Mouse (Mus musculus): Measurements from ENCODE around the gene Chst8.

The Chst8 gene

DNA sequence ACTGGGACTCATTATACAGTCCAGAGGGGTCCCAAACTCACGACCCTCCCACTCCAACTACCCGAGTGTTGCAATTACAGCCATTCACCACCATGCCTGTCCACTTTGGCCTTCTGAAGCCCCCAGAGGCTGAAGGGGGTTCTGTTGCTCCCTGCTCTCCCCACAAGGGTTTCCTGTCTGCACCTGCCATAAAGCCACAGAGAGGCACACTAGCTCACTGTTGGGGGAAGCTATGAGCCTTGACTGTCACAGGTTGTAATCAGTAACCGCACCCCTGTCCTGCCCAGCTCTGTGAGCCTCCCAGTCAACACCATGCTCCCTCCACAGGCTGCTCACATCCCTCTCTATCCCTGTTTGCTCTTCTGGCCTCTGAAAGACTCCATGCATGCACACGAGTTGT lies 64.0 kb downstream of the Chst8 start:
- DNase-seq = no peak

DNA sequence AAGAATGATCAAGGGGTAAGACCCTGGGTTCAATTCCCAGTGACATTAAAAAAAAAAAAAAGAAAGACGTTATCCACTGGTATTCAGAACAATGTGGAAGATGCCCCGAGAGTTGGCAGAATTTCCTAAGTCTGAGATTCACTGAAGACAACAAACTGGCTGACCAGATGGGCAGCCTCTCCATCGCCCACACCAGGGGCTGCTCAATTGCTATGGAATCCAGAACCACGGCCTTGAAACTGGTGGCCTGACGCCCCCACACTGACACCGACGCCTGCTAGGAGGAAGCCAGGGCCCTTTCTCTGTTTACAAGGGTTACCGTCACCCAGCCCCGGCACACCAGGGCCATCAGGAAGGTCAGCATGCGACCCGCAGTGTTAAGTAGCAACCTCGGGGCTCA lies 64.8 kb downstream of the Chst8 start:
- no peak for DNase-seq

DNA sequence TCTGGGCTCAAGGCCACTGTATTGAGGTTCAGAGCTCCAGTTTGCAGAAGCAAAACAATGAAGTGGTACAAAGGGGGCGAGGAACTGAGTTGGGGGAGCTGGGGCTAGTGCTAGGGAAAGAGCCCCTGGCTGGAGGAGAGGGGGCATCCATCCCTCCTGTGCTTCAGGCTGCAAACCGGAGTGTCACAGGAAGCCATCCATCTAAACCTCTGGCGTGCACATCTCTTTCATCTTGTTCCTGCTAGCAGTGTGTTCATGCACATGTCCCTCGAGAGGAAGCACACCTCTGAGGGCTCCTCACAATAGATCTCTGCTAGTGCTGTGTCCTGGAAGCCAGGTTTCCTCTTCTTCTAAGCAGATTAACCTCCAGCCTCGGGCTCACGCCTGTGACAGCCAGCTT lies 65.9 kb downstream of the Chst8 start:
- no peak for DNase-seq

- DNase-seq = no peak
Measured at GRCm38 (mm10) chr7:34746165-34746564, 66.3 kb downstream of the Chst8 start.

GRCm38 (mm10) chr7:34745426-34745825 lies 67.1 kb downstream of the Chst8 start:
- DNase-seq = no peak

DNA sequence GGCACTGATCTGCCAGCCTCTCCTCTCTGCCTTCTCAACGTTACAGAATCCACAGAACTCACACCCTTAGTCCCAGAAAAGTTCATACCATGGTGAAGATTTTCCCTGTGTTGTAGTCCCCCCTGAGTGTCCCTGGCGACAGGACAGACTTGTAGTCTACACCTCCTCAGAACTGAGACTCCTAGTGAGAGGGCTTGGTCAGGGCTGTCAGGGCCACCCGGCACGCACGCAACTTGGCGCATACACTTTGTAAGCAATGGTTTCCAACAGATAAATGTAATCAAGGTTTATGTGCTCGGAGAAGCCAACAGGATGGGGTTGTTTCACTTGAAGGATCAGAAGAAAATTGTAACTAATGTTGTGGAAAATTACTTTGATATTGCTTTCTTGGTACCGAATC lies 67.5 kb downstream of the Chst8 start:
- no peak for DNase-seq

DNA sequence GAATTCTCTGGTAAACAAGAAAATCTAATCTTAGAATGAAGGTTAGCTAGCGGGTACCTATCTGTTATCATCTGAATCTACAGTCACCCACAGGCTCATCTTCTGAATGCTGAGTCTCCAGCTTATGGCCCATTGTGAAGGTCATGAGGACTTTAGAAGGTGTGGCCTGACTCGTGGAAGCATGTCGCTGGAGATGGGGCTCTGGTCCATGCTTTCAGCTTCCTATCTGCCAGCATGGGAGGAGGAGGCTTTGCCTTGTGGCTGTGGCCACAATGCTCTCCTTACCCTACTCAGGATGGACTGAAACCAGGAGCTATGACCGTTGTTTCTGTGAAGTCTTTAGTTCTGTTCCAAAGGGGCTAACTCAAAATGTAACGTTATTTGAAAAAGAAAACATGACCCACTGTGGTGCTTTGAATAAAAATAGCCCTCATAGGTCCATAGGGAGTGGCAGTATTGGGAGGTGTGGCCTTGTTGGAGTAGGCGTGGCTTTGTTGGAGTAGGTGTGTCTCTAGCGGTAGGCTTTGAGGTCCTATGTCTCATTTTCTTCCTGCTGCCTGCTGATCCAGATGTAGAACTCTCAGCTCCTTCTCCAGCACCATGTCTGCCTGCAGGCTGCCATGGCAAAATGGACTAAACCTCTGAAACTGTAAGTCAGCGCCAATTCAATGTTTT lies 69.0 kb downstream of the Chst8 start:
- DNase-seq = no peak

DNA sequence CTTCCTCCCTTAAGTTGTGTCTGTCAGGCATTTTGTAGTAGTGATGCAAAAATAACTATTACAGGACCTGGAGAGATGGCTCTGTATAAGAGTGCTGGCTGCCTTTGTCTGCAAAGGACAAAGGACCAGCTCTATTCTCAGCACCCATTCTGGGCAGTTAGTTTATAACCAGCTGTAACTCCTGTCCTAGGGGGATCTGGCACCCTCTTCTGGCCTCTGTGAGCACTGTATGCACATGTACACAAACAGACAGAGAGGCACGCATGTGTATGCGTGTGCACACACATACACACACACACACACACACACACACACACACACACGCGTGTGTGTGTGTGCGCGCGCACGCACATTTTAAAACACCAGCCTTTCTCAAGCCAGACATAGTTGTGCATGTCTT lies 73.1 kb downstream of the Chst8 start:
- no peak for DNase-seq

DNA sequence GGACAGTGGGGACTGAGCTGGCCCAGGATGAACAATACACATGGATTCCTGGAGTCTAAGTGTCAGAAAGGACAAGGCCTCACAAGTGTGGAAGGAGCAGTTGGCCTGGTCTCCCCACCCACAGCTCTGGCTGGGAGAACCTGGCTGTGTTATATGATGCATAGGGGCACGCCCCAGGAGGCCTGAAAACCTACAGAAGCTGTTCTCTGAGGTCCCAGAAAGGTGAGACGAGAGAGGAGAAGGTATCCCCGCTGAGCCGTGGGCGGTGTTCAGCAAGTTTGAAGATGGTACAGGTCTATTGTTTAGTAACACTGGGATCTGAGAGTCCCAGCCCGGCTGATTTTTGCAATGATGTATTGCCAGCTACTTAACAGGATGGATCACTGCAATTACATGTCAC lies 75.3 kb downstream of the Chst8 start:
- no peak for DNase-seq

DNA sequence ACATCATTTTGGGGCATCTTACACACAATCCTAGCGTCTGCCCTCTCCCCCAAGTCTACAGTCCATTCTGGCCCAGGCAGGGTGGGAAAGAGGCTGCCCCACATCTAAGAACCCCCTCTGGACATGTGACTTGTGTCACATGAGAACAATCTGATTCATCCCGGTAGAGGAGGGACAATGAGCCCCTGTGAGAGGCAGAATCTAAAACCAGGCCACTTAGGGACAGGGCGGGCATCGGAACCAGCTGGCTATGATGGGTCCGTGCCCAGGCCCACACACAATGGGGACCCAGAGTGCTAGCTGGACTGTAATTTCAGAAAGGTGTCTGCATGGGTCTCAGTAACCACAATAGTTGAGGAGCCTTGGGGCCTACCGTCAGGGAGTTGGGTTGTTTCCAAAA lies 78.2 kb downstream of the Chst8 start:
- DNase-seq = no peak

DNA sequence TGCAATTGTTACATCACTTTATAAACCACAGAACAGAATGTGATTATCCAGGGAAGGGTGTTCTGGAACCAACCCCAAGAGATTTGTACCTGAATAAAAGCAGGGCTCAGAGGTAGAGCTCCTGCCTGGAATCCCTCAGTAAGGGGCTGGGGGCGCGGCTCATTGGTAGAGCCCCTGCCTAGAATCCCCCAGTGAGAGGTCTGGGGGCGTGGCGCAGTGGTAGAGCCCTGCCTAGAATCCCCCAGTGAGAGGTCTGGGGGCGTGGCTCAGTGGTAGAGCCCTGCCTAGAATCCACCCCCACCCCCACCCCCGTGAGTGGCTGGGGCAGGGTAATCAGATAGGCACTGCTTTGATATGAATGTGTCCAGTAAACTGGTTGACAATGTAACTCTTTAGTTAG lies 83.6 kb downstream of the Chst8 start:
- DNase-seq = no peak

DNA sequence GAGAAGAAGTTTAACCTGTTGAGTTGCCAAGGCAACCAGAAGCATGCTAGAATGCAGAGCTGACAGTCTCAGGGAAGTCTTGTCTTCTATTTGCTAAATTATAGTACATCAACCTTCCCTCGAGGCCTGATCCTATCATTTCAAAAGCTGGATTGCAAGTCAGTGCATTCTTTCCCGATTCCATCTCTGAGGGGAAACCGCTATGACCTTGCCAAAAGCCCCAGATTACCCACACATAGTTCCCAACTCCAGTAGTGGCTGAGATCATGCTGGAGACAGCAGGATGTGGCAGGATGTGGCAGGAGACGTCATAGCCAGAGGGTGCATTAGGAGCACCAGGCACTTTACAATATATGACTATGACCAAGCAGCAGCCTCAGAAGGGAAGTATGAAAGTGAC lies 87.3 kb downstream of the Chst8 start:
- DNase-seq = no peak

DNA sequence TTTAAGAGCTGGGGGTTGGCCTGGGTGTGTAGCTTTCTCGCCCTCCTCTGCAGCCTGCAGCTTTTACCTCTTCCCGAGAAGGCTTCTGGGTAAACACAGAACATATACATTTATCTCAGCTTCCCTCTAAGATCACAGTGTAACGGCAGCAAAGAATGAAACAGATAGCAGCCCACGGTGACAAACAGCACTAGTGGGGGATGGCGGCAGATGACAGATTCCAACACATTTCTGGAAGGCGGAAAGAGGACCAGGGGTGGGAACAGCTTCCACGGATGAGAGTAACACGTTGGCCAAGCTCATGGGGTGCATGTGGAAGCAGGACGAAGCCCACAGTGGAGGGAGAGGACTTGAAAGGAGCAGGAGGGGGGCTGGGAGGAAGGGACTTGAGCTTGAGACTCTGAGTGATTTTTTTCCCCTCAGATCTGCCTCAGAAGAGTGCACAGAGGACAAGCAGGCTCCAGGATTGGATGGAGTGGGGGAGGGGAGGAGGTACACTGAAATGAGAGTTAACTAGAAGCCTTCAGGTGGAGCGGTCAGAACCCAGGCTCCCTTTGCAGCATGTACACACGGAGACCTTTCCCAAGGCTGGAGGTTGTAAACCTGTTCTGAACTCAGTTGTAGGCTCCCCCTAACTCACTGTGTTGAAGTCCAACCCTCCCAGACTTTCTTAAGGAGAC lies 89.8 kb downstream of the Chst8 start:
- no peak for DNase-seq

DNA sequence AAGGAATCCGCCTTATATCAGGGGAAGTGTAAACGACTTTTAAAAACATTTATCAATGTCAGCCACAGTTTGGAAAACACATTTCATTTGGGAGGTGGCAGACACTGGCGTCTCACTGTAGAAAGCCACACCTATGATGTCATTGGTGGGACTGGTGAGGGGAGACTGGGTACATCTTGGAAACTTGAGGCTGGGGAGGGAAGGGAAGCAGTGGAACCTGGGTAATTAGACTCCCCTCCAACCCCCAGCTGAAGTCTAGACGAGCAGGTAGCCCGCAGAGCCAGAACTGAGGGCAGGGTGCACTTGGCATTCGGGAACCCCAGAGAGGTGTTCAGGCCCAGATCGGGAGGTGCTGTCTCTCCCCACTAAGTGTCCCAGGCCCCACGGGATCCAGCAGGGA lies 90.4 kb downstream of the Chst8 start:
- no peak for DNase-seq

DNA sequence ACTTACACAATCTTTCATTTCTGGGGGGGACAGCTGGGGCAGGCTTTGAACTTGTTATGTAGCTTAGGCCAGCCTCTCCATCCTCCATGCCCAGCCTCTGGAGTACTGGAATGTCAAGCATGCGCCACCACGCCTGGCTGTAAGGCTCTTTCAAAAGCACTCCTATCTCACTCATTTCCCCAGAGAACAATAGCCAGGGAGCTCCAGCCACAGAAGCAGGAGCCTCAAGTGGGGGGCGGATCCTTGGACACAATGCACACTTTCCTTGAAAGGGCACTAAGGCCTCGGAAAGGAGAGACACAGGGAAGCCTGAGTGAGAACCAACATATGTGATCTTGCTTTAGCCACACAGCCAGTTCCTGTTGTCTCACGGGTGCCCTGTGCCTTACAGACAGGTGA lies 90.9 kb downstream of the Chst8 start:
- no peak for DNase-seq

DNA sequence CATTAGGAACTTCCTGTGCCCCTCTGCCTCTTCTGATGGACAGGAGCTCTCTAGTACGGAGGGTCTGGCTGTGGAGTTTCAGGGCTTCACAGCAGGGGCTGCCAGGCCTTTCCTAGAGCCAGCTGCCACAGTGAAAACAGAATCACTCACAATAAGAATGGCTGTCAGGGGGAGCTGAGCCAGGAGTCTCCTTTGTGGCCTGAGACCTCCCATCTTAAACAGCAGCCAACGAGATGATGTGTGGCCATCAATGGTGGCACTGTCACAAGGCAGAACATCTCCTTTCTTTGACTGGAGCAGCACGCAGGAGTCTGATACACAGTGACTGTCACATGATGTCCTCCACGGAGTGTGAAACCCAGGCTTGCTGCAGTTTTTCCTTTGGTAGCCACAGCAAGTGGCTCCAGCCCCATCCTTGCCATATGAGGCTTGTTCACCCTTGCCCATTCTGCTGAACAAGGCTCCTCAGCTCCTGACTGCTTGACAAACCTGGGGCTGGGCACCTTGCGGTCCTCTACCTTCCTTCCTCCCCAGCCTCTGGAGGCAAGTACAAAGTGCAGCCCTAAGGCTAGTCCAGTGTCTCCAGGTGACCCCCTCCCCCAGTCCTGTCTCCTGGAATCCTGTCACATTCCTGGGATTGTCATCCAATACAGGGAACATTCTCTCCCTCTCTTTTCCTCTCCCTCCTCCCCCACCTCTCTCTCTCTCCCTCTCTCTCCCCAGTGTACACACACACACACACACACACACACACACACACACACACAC lies 91.4 kb downstream of the Chst8 start:
- no peak for DNase-seq

GRCm38 (mm10) chr7:34719599-34719998 lies 92.9 kb downstream of the Chst8 start:
- peak; percentile 19 to 21 for DNase-seq

DNA sequence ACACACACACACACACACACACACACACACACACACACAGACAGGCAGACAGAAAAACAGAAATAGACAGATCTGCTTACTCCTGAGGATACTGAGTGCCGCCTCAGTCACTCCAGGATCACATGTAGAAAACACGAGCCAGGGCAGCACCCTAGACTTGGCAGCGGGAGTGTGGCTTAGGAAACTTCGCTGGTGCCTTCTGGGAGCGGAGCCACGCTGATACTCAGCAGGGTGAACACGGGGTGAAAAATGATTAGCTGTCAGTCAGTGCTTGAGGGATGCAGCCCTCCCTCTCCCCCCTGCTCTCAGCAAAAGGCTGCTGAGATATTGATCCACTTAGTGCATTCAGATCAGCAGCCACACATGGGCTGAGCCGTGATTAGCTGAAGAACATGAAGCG lies 93.9 kb downstream of the Chst8 start:
- DNase-seq = no peak

GRCm38 (mm10) chr7:34717161-34717810 lies 95.2 kb downstream of the Chst8 start:
- DNase-seq = no peak

GRCm38 (mm10) chr7:34714848-34715460 lies 97.6 kb downstream of the Chst8 start:
- no peak for DNase-seq

DNA sequence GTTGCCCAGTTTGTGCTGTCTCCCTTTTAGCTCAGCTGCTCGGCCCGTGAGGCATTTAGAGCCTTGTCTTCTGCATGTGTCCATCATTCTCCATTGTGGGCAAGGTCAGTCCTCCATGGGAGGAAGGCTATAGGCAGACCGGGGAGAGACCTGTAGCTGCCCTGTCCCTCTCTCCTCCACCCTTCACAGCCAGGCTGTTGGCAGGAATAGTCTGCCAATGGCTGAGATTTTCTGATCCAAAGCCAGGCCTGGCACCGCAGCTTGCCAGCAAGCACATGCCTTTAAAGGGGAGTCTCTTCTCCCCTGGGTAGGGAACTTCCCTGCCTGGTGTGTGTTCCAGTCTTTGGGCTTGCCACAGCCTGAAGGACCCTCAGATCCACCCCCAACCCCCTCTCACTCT lies 103.4 kb downstream of the Chst8 start:
- no peak for DNase-seq

- DNase-seq = no peak
Measured at GRCm38 (mm10) chr7:34704401-34704800, 108.1 kb downstream of the Chst8 start.

DNA sequence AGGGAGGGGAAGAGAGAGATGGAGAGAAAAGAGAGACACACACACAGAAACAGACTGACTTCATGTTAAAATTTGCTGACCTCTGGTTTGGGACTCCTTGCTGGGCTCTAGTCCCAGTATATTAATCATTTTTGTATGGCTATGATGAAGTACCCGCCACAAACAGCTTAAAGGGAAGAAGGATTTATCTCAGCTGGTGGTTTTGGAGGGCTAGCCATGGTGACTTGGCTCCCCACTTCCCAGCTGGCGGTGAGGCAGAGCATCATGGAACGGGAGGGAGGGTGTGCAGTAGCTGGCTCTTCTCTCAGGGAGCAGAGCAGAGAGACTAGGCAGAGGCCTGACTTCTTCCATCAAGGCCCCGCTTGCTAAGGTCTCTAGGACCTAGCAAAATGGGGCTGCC lies 109.1 kb downstream of the Chst8 start:
- DNase-seq = no peak

Measured in B cell, adult 2 months (primary cell).